Mouse (Mus musculus) heart, adult 2 months (tissue): ENCODE measurements around the gene Matn3. TPM values are rescaled to one million over a fixed set of nuclear protein-coding genes. Genes with fewer than 3 reads are reported as not detected.

Source experiments
- DNase-seq, 2 experiments: peaks; one replicate each; pipeline ENCODE4 v3.0.0; 2021
- H3K27ac ChIP-seq: fragments of 200-600 bp; 2 replicates; pipeline ENCODE4 v1.8.1; 2022
- H3K27me3 ChIP-seq: fragments of 200-500 bp; 2 replicates; pipeline ENCODE4 v1.6.1; 2012; ENCODE audit warnings: mild to moderate bottlenecking, low read length, inconsistent platforms, mixed read lengths; ENCODE audit not compliant: control insufficient read depth, insufficient read depth
- H3K36me3 ChIP-seq: fragments of 200-500 bp; 2 replicates; pipeline ENCODE4 v1.6.1; 2012; ENCODE audit warnings: low read length, inconsistent platforms; ENCODE audit not compliant: control insufficient read depth, insufficient read depth
- H3K4me1 ChIP-seq: fragments of 200-500 bp; 2 replicates; pipeline ENCODE4 v1.6.1; 2011; ENCODE audit warnings: low read length; ENCODE audit not compliant: control insufficient read depth, insufficient read depth
- H3K4me3 ChIP-seq: fragments of 200-600 bp; 2 replicates; pipeline ENCODE4 v1.8.1; 2022
- H3K79me2 ChIP-seq: fragments of 200-500 bp; replicated peaks from 2 replicates; pipeline ENCODE4 v1.6.1; 2012; ENCODE audit warnings: mild to moderate bottlenecking, inconsistent platforms, low read length, moderate library complexity, mixed read lengths; ENCODE audit not compliant: control insufficient read depth, insufficient read depth
- H3K9ac ChIP-seq: fragments of 200-500 bp; 2 replicates; pipeline ENCODE4 v1.6.1; 2012; ENCODE audit warnings: low read depth, mild to moderate bottlenecking, control low read depth, inconsistent platforms, low read length, mixed read lengths
- CTCF ChIP-seq: fragments of 200-600 bp; IDR thresholded peaks from 2 replicates; pipeline ENCODE4 v1.8.1; 2022; ENCODE audit warnings: antibody characterized with exemption, mild to moderate bottlenecking, moderate library complexity
- EP300 ChIP-seq: fragments of 200-500 bp; IDR thresholded peaks from 2 replicates; pipeline ENCODE4 v1.6.1; 2011; ENCODE audit warnings: low read depth, low read length, control low read depth; ENCODE audit not compliant: insufficient read depth
- POLR2A ChIP-seq: fragments of 200-500 bp; IDR thresholded peaks from 2 replicates; pipeline ENCODE4 v1.6.1; 2011; ENCODE audit warnings: mild to moderate bottlenecking, low read depth, low read length, control low read depth; ENCODE audit not compliant: insufficient read depth
- WGBS: fragments of 180-500 bp; shearing (Covaris S2); methylation state at CpG from one replicate; pipeline ENCODE4 v1.1.7; 2018; 5-methylcytosine and 5-hydroxymethylcytosine counted together
- intact Hi-C: fragments of 180-260 bp; cut with DNase I; formaldehyde crosslinking; loops from one replicate; pipeline ENCODE4 v1.15.1; 2025
- polyA plus RNA-seq: library from polyadenylated mRNA; depleted of rRNA; stranded (reverse); fragments of >200 nt; gene quantifications from 2 replicates; pipeline ENCODE4 v1.2.3, GENCODE M21; 2012
- total RNA-seq, 2 experiments: library from RNA; stranded (reverse); gene quantifications; 2 replicates each; pipeline ENCODE4 v1.2.3; 2021

Matn3 gene
- total and polyA plus RNA-seq, 3 experiments: not detected

GRCm38 (mm10) chr12:8941131-8941615 lies 6.6 kb upstream of the Matn3 start:
- no peak overlapping the region for H3K4me3 ChIP-seq
- TF ChIP-seq CTCF (no peak), POLR2A (no peak), EP300 (no peak)
- H3K4me1 ChIP-seq: no peaks in the 10 kb centered on the region
- 68% methylated on average over 4 of the region's 4 CpGs for WGBS
- no peaks in the 10 kb centered on the region for H3K79me2 ChIP-seq
- peaks cover 6% of the 10 kb centered on the region for H3K36me3 ChIP-seq
- no peak for DNase-seq
- no peak overlapping the region for H3K27ac ChIP-seq
- no peak overlapping the region for H3K9ac ChIP-seq
- intact Hi-C loops: no loop called here
- no peaks in the 10 kb centered on the region for H3K27me3 ChIP-seq

- intact Hi-C loops: no loop called here
- Histone ChIP-seq H3K9ac (no peak overlapping the region), H3K27me3 (no peaks in the 10 kb centered on the region), H3K4me1 (no peaks in the 10 kb centered on the region), H3K36me3 (peaks cover 4% of the 10 kb centered on the region), H3K4me3 (no peak overlapping the region), H3K79me2 (no peaks in the 10 kb centered on the region), H3K27ac (no peak overlapping the region)
- 40% methylated on average over 4 of the region's 4 CpGs for WGBS
- TF ChIP-seq POLR2A (no peak), EP300 (no peak), CTCF (no peak)
- no peak for DNase-seq
Observed at GRCm38 (mm10) chr12:8941699-8942392, 5.9 kb upstream of the Matn3 start.

GRCm38 (mm10) chr12:8947163-8947562 lies 566 bp upstream of the Matn3 start:
- Histone ChIP-seq H3K4me3 (no peak overlapping the region), H3K79me2 (no peaks in the 10 kb centered on the region), H3K9ac (no peak overlapping the region), H3K27ac (no peak overlapping the region), H3K27me3 (0 out of 2 replicates have a peak, but pooled peaks cover 1% of the 10 kb centered on the region), H3K36me3 (no peaks in the 10 kb centered on the region), H3K4me1 (peaks cover 2% of the 10 kb centered on the region; the same call in 1 of the 2 replicates)
- DNase-seq: no peak
- intact Hi-C loops: no loop called here
- 48% methylated on average over 9 of the region's 9 CpGs for WGBS
- TF ChIP-seq EP300 (no peak), POLR2A (no peak), CTCF (no peak)

GRCm38 (mm10) chr12:8953136-8953535 lies 5.4 kb downstream of the Matn3 start:
- 78% methylated on average over 10 of the region's 10 CpGs for WGBS
- no peak for DNase-seq
- Histone ChIP-seq H3K27ac (no peak overlapping the region), H3K9ac (no peak overlapping the region), H3K79me2 (no peaks in the 10 kb centered on the region), H3K36me3 (no peaks in the 10 kb centered on the region), H3K4me1 (peaks cover 1% of the 10 kb centered on the region; the same call in 1 of the 2 replicates), H3K4me3 (no peak overlapping the region), H3K27me3 (0 out of 2 replicates have a peak, but pooled peaks cover under 1% of the 10 kb centered on the region)
- TF ChIP-seq CTCF (no peak), POLR2A (no peak), EP300 (no peak)
- intact Hi-C loops: no loop called here

GRCm38 (mm10) chr12:8954161-8954561 lies 6.4 kb downstream of the Matn3 start:
- H3K9ac ChIP-seq: no peak overlapping the region
- DNase-seq: no peak
- intact Hi-C loops: no loop called here
- no peaks in the 10 kb centered on the region for H3K27me3 ChIP-seq
- no peaks in the 10 kb centered on the region for H3K79me2 ChIP-seq
- no peak overlapping the region for H3K4me3 ChIP-seq
- TF ChIP-seq CTCF (no peak), POLR2A (no peak), EP300 (no peak)
- WGBS: 77% methylated on average over 9 of the region's 9 CpGs
- no peaks in the 10 kb centered on the region for H3K36me3 ChIP-seq
- no peak overlapping the region for H3K27ac ChIP-seq
- no peaks in the 10 kb centered on the region for H3K4me1 ChIP-seq

- Histone ChIP-seq H3K9ac (no peak overlapping the region), H3K27me3 (no peaks in the 10 kb centered on the region), H3K27ac (no peak overlapping the region), H3K4me3 (no peak overlapping the region), H3K36me3 (no peaks in the 10 kb centered on the region), H3K4me1 (no peaks in the 10 kb centered on the region), H3K79me2 (no peaks in the 10 kb centered on the region)
- no peak for DNase-seq
- TF ChIP-seq POLR2A (no peak), CTCF (no peak), EP300 (no peak)
- 77% methylated on average over 9 of the region's 9 CpGs for WGBS
- intact Hi-C loops: no loop called here
Observed at GRCm38 (mm10) chr12:8961607-8962316, 14.0 kb downstream of the Matn3 start.
